Mouse (Mus musculus) bone marrow macrophage, adult 2 months (primary cell): ENCODE measurements at regions not wholly inside any gene's neighbourhood (a gene's known extent, or its start where the extent isn't known, plus 50 kb on each side); places are given as distances from the start of the nearest gene placed in this dataset.

Source experiments
- CTCF ChIP-seq: IDR thresholded peaks from 2 replicates; pipeline ENCODE4 v1.5.1; 2012; ENCODE audit warnings: low read depth, mild to moderate bottlenecking, low read length, moderate library complexity
- POLR2A ChIP-seq: IDR thresholded peaks from 2 replicates; pipeline ENCODE4 v1.6.1; 2012; ENCODE audit warnings: mild to moderate bottlenecking, low read depth, low read length, borderline replicate concordance

DNA sequence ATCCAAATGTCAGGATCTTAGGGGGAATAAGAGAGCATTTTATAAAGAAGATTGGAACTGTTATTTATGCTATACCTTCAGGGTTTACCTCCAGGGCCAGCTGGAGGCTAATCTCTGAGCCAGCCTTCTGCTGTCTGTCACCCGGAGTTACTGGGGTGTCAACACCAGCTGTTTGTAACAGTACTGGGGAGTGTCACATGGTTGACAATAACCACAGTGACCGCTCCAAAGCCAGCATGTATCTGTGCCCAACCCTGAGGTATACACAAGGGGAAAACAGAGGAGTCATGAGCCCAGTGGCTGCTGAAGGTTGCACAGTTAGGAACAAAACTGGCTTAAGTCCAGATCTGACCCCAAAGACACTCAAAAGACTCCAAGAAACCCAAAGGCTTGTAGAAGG is 168.1 kb upstream of the 1700066M21Rik start:
- TF ChIP-seq POLR2A (no peak), CTCF (no peak)
